ENCODE assay signal across 19 mouse cellular contexts in genomic region chr11:69033552-69033951, GRCm38 (mm10). TPM values are rescaled to one million over a fixed set of nuclear protein-coding genes. Genes with fewer than 3 reads are reported as not detected.
DNase-seq lines count a peak whose midpoint lies in the region; TF ChIP-seq lines count a peak whose summit lies in the region.
"Had no signal": no experiment of that assay in that cellular context is flagged by ENCODE, and none has a peak within 500 bp of the region (broad histone marks: within the 10 kb centered on the region; RNA-seq: fewer than 3 reads in every experiment).

No protein-coding gene starts in this region.

- no peaks in the 10 kb centered on the region for H3K79me2 ChIP-seq in macrophage (ENCODE audit: inconsistent target)

- no peak for TF ChIP-seq POLR2A in bone marrow, adult 2 months (IDR thresholded peaks at IDR 0.05; ENCODE audit: borderline replicate concordance, control insufficient read depth, low read depth, low read length)

- peak; percentile 35 for DNase-seq in cerebellum, adult 11-12 months
- DNase-seq in cerebellum, postnatal 36 days = no peak
- DNase-seq in layer of hippocampus, adult 9-11 months = peak; percentile 44
- DNase-seq in layer of hippocampus, postnatal 25 days (ENCODE audit: extremely low spot score in 1 of 2, low spot score in 1 of 2) = no peak
- no peak for DNase-seq in embryonic facial prominence, embryonic 10.5 days (ENCODE audit: low spot score)
- DNase-seq: adrenal gland, adult 8-10 months; adrenal gland, postnatal 36 days; B cell, adult 2 months; cerebellum, adult 18-20 months; cerebellum, adult 9-11 months; gastrocnemius, postnatal 10 days; heart, postnatal 4 days had no signal

- H3K4me1 ChIP-seq in bone marrow, adult 2 months (ENCODE audit: control insufficient read depth, insufficient read depth, low read length) = peaks cover 9% of the 10 kb centered on the region; the same call in 1 of the 2 replicates
- peaks cover 21% of the 10 kb centered on the region for H3K4me1 ChIP-seq in embryonic facial prominence, embryonic 10.5 days

- H3K27me3 ChIP-seq in embryonic facial prominence, embryonic 10.5 days (replicated peaks; ENCODE audit: low read depth, poor library complexity, severe bottlenecking) = no peaks in the 10 kb centered on the region
- H3K27me3 ChIP-seq: embryonic facial prominence, embryonic 12.5 days; forebrain, embryonic 15.5 days; heart, embryonic 13.5 days; hindbrain, embryonic 12.5 days had no signal

- WGBS in bone marrow, adult 2 months = 44% methylated on average over 9 of the region's 9 CpGs
- 22% methylated on average over 9 of the region's 9 CpGs for WGBS in macrophage (ENCODE audit: missing documents)
- WGBS in embryonic facial prominence, embryonic 10.5 days = 70% methylated on average over 9 of the region's 9 CpGs

- no peaks in the 10 kb centered on the region; the same call in 1 of the 2 replicates for H3K36me3 ChIP-seq in macrophage (ENCODE audit: inconsistent target)
- peaks cover 80% of the 10 kb centered on the region for H3K36me3 ChIP-seq in embryonic facial prominence, embryonic 10.5 days (replicated peaks)

- H3K4me3 ChIP-seq in bone marrow, adult 2 months (replicated peaks; ENCODE audit: control insufficient read depth, low read depth, low read length) = peak overlapping the region; percentile 6
- no peak overlapping the region for H3K4me3 ChIP-seq in macrophage (ENCODE audit: inconsistent target)
- H3K4me3 ChIP-seq in embryonic facial prominence, embryonic 10.5 days = no peak overlapping the region
- H3K4me3 ChIP-seq: embryonic facial prominence, embryonic 12.5 days; forebrain, embryonic 15.5 days; heart, embryonic 13.5 days; hindbrain, embryonic 12.5 days had no signal

- no peaks in the 10 kb centered on the region for H3K9me3 ChIP-seq in embryonic facial prominence, embryonic 10.5 days
- H3K9me3 ChIP-seq: embryonic facial prominence, embryonic 12.5 days; forebrain, embryonic 15.5 days; G1E; heart, embryonic 13.5 days; hindbrain, embryonic 12.5 days had no signal

- peak overlapping the region; percentile 76 for H3K27ac ChIP-seq in bone marrow, adult 2 months (ENCODE audit: control insufficient read depth, insufficient read depth, low read depth, low read length, poor library complexity)
- H3K27ac ChIP-seq in macrophage = peak overlapping the region; percentile 45
- no peak overlapping the region for H3K27ac ChIP-seq in embryonic facial prominence, embryonic 10.5 days (replicated peaks)
- H3K27ac ChIP-seq: embryonic facial prominence, embryonic 12.5 days; forebrain, embryonic 15.5 days; heart, embryonic 13.5 days; hindbrain, embryonic 12.5 days had no signal

- no peak for TF ChIP-seq CTCF in bone marrow, adult 2 months (IDR thresholded peaks at IDR 0.05; ENCODE audit: control insufficient read depth, insufficient read depth, low read length)

RNA-seq across cellular contexts. Expression of gene Aurkb, which starts 11.9 kb away (rescaled TPM):
- 1 to 10 TPM in 1 of 2 experiments, under 1 TPM in 1; 0.85 to 1.0 TPM for total RNA-seq in layer of hippocampus, postnatal 25 days (2021)
- 53.2 and 100 TPM in 2 replicates for polyA plus RNA-seq in bone marrow, adult 2 months (2011; ENCODE audit: insufficient read depth, insufficient read length, low replicate concordance, missing spikeins)
- total RNA-seq in macrophage (2018; cell fraction: chromatin; rRNA removed) = 10 to 100 TPM in 7 of 26 experiments, 1 to 10 TPM in 15, under 1 TPM in 2, not detected in 2; 0.53 to 31.9 (median 6.0) TPM
- total RNA-seq in macrophage (2018; cell fraction: cytosol; rRNA removed) = 1 to 10 TPM; 1.8 to 7.3 (median 4.3) TPM
- total RNA-seq in macrophage (2018; cell fraction: nucleus; rRNA removed) = 10 to 100 TPM in 3 of 26 experiments, 1 to 10 TPM in 21, under 1 TPM in 1, not detected in 1; 0.69 to 20.2 (median 3.6) TPM
- 4.2 to 8.5 TPM (median 7.3 TPM) in 3 replicates for polyA plus RNA-seq in macrophage (2018)
- polyA plus RNA-seq in embryonic facial prominence, embryonic 10.5 days (2016; fragmentation: Nextera tagmentation; extraction: Ambion mirVana) = 215 and 218 TPM in 2 replicates

RNA-seq across cellular contexts. Expression of gene Ctc1, which starts 17.8 kb away (rescaled TPM):
- total RNA-seq in layer of hippocampus, postnatal 25 days (2021) = 10 to 100 TPM; 35.5 to 36.0 TPM
- 19.0 and 38.1 TPM in 2 replicates for polyA plus RNA-seq in bone marrow, adult 2 months (2011; ENCODE audit: insufficient read depth, insufficient read length, low replicate concordance, missing spikeins)
- total RNA-seq in macrophage (2018; cell fraction: chromatin; rRNA removed) = 10 to 100 TPM in 17 of 26 experiments, 1 to 10 TPM in 9; 4.4 to 36.3 (median 13.8) TPM
- 10 to 100 TPM in 18 of 26 experiments, 1 to 10 TPM in 8; 7.0 to 20.5 (median 12.6) TPM for total RNA-seq in macrophage (2018; cell fraction: cytosol; rRNA removed)
- total RNA-seq in macrophage (2018; cell fraction: nucleus; rRNA removed) = 10 to 100 TPM in 15 of 26 experiments, 1 to 10 TPM in 11; 4.4 to 32.5 (median 12.4) TPM
- 17.1 to 28.9 TPM (median 20.6 TPM) in 3 replicates for polyA plus RNA-seq in macrophage (2018)
- 100 and 103 TPM in 2 replicates for polyA plus RNA-seq in embryonic facial prominence, embryonic 10.5 days (2016; fragmentation: Nextera tagmentation; extraction: Ambion mirVana)

RNA-seq across cellular contexts. Expression of gene Pfas, which starts 25.3 kb away (rescaled TPM):
- total RNA-seq in layer of hippocampus, postnatal 25 days (2021) = 10 to 100 TPM; 18.9 to 29.3 TPM
- 26.1 and 34.4 TPM in 2 replicates for polyA plus RNA-seq in bone marrow, adult 2 months (2011; ENCODE audit: insufficient read depth, insufficient read length, low replicate concordance, missing spikeins)
- total RNA-seq in macrophage (2018; cell fraction: chromatin; rRNA removed) = 10 to 100 TPM; 10.2 to 70.3 (median 32.6) TPM
- 10 to 100 TPM in 2 of 26 experiments, 1 to 10 TPM in 24; 4.9 to 12.5 (median 7.7) TPM for total RNA-seq in macrophage (2018; cell fraction: cytosol; rRNA removed)
- 10 to 100 TPM in 22 of 26 experiments, 1 to 10 TPM in 4; 6.4 to 54.1 (median 15.0) TPM for total RNA-seq in macrophage (2018; cell fraction: nucleus; rRNA removed)
- 2.4 to 12.1 TPM (median 5.6 TPM) in 3 replicates for polyA plus RNA-seq in macrophage (2018)
- polyA plus RNA-seq in embryonic facial prominence, embryonic 10.5 days (2016; fragmentation: Nextera tagmentation; extraction: Ambion mirVana) = 70.1 and 71.9 TPM in 2 replicates

RNA-seq across cellular contexts. Expression of gene Borcs6, which starts 26.0 kb away (rescaled TPM):
- 10 to 100 TPM; 27.4 to 31.4 TPM for total RNA-seq in layer of hippocampus, postnatal 25 days (2021)
- 16.4 and 18.4 TPM in 2 replicates for polyA plus RNA-seq in bone marrow, adult 2 months (2011; ENCODE audit: insufficient read depth, insufficient read length, low replicate concordance, missing spikeins)
- total RNA-seq in macrophage (2018; cell fraction: chromatin; rRNA removed) = 10 to 100 TPM in 17 of 26 experiments, 1 to 10 TPM in 9; 3.6 to 22.4 (median 12.0) TPM
- 10 to 100 TPM; 21.1 to 43.6 (median 31.0) TPM for total RNA-seq in macrophage (2018; cell fraction: cytosol; rRNA removed)
- 10 to 100 TPM; 13.9 to 44.9 (median 28.3) TPM for total RNA-seq in macrophage (2018; cell fraction: nucleus; rRNA removed)
- polyA plus RNA-seq in macrophage (2018) = 11.7 to 37.1 TPM (median 15.6 TPM) in 3 replicates
- polyA plus RNA-seq in embryonic facial prominence, embryonic 10.5 days (2016; fragmentation: Nextera tagmentation; extraction: Ambion mirVana) = 5.3 and 5.9 TPM in 2 replicates

RNA-seq across cellular contexts. Expression of gene Tmem107, which starts 37.1 kb away (rescaled TPM):
- 10 to 100 TPM; 21.1 to 21.6 TPM for total RNA-seq in layer of hippocampus, postnatal 25 days (2021)
- 16.3 and 31.0 TPM in 2 replicates for polyA plus RNA-seq in bone marrow, adult 2 months (2011; ENCODE audit: insufficient read depth, insufficient read length, low replicate concordance, missing spikeins)
- total RNA-seq in macrophage (2018; cell fraction: chromatin; rRNA removed) = 1 to 10 TPM in 7 of 26 experiments, under 1 TPM in 1, not detected in 18; 0.79 to 3.1 (median 1.5) TPM
- total RNA-seq in macrophage (2018; cell fraction: cytosol; rRNA removed) = 1 to 10 TPM; 1.9 to 5.8 (median 3.9) TPM
- 1 to 10 TPM in 18 of 26 experiments, under 1 TPM in 1, not detected in 7; 0.86 to 6.4 (median 2.7) TPM for total RNA-seq in macrophage (2018; cell fraction: nucleus; rRNA removed)
- polyA plus RNA-seq in macrophage (2018) = 4.1 to 7.3 TPM (median 4.2 TPM) in 3 replicates
- 41.0 and 44.5 TPM in 2 replicates for polyA plus RNA-seq in embryonic facial prominence, embryonic 10.5 days (2016; fragmentation: Nextera tagmentation; extraction: Ambion mirVana)

Comparison
In these comparisons a context has a peak if more than half of its experiments do, and no peak if none do; other contexts are left out.
1. DNase-seq: peak in cerebellum, adult 11-12 months (single experiment) and layer of hippocampus, adult 9-11 months (single experiment); none in cerebellum, postnatal 36 days (0 of 2), layer of hippocampus, postnatal 25 days (0 of 2) and embryonic facial prominence, embryonic 10.5 days (single experiment).